Mouse (Mus musculus): ENCODE measurements around the gene Stk25. TPM values are rescaled to one million over a fixed set of nuclear protein-coding genes. Genes with fewer than 3 reads are reported as not detected.

The Stk25 gene
- polyA plus RNA-seq, 1 experiment from 2014 or later = 192 TPM

GRCm38 (mm10) chr1:93656325-93657024 lies 2.0 kb downstream of the Stk25 start:
- WGBS = 72% methylated on average over 7 of the region's 7 CpGs
- Histone ChIP-seq H3K36me3 (ENCODE audit: control insufficient read depth, insufficient read depth, low read length) (no peaks in the 10 kb centered on the region), H3K4me3 (ENCODE audit: low read length) (no peak overlapping the region), H3K27me3 (ENCODE audit: control insufficient read depth, insufficient read depth, low read length) (no peaks in the 10 kb centered on the region), H3K4me2 (replicated peaks; ENCODE audit: low read depth, low read length) (no peak overlapping the region), H3K27ac (ENCODE audit: low read depth, low read length) (no peak overlapping the region), H3K9me3 (ENCODE audit: control insufficient read depth, low read length) (no peaks in the 10 kb centered on the region), H3K9ac (ENCODE audit: low read depth, low read length) (no peak overlapping the region), H3K4me1 (ENCODE audit: control insufficient read depth, insufficient read depth, low read length) (no peaks in the 10 kb centered on the region)
- no peak for ATAC-seq (ENCODE audit: low FRiP score, low TSS enrichment)

- Histone ChIP-seq H3K27me3 (ENCODE audit: control insufficient read depth, insufficient read depth, low read length) (no peaks in the 10 kb centered on the region), H3K4me3 (ENCODE audit: low read length) (no peak overlapping the region), H3K27ac (ENCODE audit: low read depth, low read length) (no peak overlapping the region), H3K4me1 (ENCODE audit: control insufficient read depth, insufficient read depth, low read length) (no peaks in the 10 kb centered on the region), H3K9me3 (ENCODE audit: control insufficient read depth, low read length) (no peaks in the 10 kb centered on the region), H3K4me2 (replicated peaks; ENCODE audit: low read depth, low read length) (no peak overlapping the region), H3K9ac (ENCODE audit: low read depth, low read length) (no peak overlapping the region), H3K36me3 (ENCODE audit: control insufficient read depth, insufficient read depth, low read length) (no peaks in the 10 kb centered on the region)
- ATAC-seq (ENCODE audit: low FRiP score, low TSS enrichment) = no peak
- 67% methylated on average over 2 of the region's 2 CpGs for WGBS
Observed at GRCm38 (mm10) chr1:93654798-93655197, 3.7 kb downstream of the Stk25 start.

DNA sequence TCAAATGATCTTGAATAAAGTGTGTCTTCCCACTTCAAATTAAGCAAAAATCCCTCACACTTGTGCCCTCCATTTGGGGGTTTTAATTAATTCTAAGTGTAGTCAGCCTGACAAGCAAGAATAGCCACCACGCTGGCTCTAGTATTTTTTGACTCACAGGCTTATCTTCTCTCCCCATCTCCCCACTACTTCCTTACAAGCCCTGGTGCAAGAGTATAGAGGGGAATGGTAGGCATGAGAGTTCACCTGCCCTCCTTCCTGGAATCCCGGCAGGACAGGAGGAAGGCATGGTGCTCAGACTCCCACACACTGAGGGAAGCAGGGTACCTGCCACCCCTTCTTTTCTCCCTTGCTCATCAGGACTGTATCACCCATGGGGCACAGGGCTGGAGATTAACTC lies 4.2 kb downstream of the Stk25 start:
- WGBS = 32% methylated on average over 2 of the region's 2 CpGs
- no peak overlapping the region for H3K27ac ChIP-seq (ENCODE audit: low read depth, low read length)

DNA sequence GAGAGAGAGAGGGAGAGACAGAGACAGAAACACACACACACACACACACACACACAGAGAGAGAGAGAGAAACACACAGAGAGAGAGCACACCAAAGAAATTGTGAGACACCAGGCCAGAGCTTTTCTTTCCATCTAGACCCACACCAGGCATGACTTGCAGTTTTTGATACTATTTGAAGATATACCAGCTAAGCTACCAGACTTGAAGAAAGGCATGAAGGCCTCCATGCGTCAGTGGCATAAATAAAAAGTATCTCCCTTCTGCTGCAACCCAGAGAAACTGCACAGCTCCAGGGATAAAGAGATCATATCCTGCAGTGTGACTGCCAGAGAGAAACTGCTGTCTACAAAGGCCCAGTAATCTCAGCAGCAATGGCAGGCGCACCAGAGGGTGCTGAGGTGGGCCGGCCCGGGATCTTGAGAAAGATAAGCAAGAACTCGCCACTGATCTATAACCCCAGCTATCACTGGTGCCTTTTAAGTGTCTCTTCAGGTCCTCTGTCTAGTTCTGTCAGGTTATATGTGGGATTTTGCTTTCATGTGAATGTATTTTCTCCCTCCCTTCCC lies 8.8 kb downstream of the Stk25 start:
- no peaks in the 10 kb centered on the region for H3K9me3 ChIP-seq (ENCODE audit: control insufficient read depth, low read length)
- WGBS = 81% methylated on average over 5 of the region's 5 CpGs
- no peak overlapping the region for H3K4me2 ChIP-seq (replicated peaks; ENCODE audit: low read depth, low read length)
- no peak overlapping the region for H3K27ac ChIP-seq (ENCODE audit: low read depth, low read length)
- H3K36me3 ChIP-seq (ENCODE audit: control insufficient read depth, insufficient read depth, low read length) = no peaks in the 10 kb centered on the region
- H3K9ac ChIP-seq (ENCODE audit: low read depth, low read length) = no peak overlapping the region
- ATAC-seq (ENCODE audit: low FRiP score, low TSS enrichment) = no peak
- H3K4me3 ChIP-seq (ENCODE audit: low read length) = no peak overlapping the region
- H3K27me3 ChIP-seq (ENCODE audit: control insufficient read depth, insufficient read depth, low read length) = no peaks in the 10 kb centered on the region
- H3K4me1 ChIP-seq (ENCODE audit: control insufficient read depth, insufficient read depth, low read length) = no peaks in the 10 kb centered on the region

More for the DNA sequence above, 4.2 kb downstream of the Stk25 start:
- no peaks in the 10 kb centered on the region for H3K27me3 ChIP-seq (ENCODE audit: control insufficient read depth, insufficient read depth, low read length)
- H3K4me1 ChIP-seq (ENCODE audit: control insufficient read depth, insufficient read depth, low read length) = no peaks in the 10 kb centered on the region
- no peaks in the 10 kb centered on the region for H3K9me3 ChIP-seq (ENCODE audit: control insufficient read depth, low read length)
- ATAC-seq (ENCODE audit: low FRiP score, low TSS enrichment) = no peak
- no peak overlapping the region for H3K4me3 ChIP-seq (ENCODE audit: low read length)
- no peak overlapping the region for H3K9ac ChIP-seq (ENCODE audit: low read depth, low read length)
- H3K4me2 ChIP-seq (replicated peaks; ENCODE audit: low read depth, low read length) = no peak overlapping the region
- H3K36me3 ChIP-seq (ENCODE audit: control insufficient read depth, insufficient read depth, low read length) = no peaks in the 10 kb centered on the region

- H3K36me3 ChIP-seq (ENCODE audit: control insufficient read depth, insufficient read depth, low read length) = no peaks in the 10 kb centered on the region
- 92% methylated on average over 2 of the region's 2 CpGs for WGBS
- H3K4me1 ChIP-seq (ENCODE audit: control insufficient read depth, insufficient read depth, low read length) = no peaks in the 10 kb centered on the region
- no peaks in the 10 kb centered on the region for H3K9me3 ChIP-seq (ENCODE audit: control insufficient read depth, low read length)
- H3K4me2 ChIP-seq (replicated peaks; ENCODE audit: low read depth, low read length) = no peak overlapping the region
- ATAC-seq (ENCODE audit: low FRiP score, low TSS enrichment) = no peak
- H3K9ac ChIP-seq (ENCODE audit: low read depth, low read length) = no peak overlapping the region
- H3K4me3 ChIP-seq (ENCODE audit: low read length) = no peak overlapping the region
- H3K27ac ChIP-seq (ENCODE audit: low read depth, low read length) = no peak overlapping the region
- H3K27me3 ChIP-seq (ENCODE audit: control insufficient read depth, insufficient read depth, low read length) = no peaks in the 10 kb centered on the region
Observed at GRCm38 (mm10) chr1:93642692-93643091, 15.8 kb downstream of the Stk25 start.

DNA sequence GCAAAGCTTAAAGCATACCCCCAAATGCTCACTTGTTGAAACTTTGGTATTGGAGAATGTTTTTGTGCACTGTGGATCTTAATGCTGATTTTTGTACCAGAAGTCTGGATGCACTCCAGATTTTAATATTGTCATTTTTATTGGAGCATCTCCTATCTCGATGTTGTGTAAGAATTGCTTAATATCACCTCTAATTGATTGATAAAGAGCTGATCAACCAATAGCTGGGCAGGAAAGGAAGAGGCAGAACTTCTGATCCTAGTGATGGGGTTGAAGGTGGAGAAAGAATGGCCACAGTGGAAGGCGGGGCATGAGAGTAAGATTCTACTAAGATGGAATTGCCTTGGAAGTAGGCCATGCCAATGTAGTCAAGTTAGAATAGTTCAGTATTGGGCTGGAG lies 16.5 kb downstream of the Stk25 start:
- no peaks in the 10 kb centered on the region for H3K36me3 ChIP-seq (ENCODE audit: control insufficient read depth, insufficient read depth, low read length)
- no peaks in the 10 kb centered on the region for H3K27me3 ChIP-seq (ENCODE audit: control insufficient read depth, insufficient read depth, low read length)
- H3K4me1 ChIP-seq (ENCODE audit: control insufficient read depth, insufficient read depth, low read length) = no peaks in the 10 kb centered on the region
- 86% methylated on average over 2 of the region's 2 CpGs for WGBS
- no peak for ATAC-seq (ENCODE audit: low FRiP score, low TSS enrichment)
- H3K9me3 ChIP-seq (ENCODE audit: control insufficient read depth, low read length) = no peaks in the 10 kb centered on the region
- H3K27ac ChIP-seq (ENCODE audit: low read depth, low read length) = no peak overlapping the region
- no peak overlapping the region for H3K4me2 ChIP-seq (replicated peaks; ENCODE audit: low read depth, low read length)
- no peak overlapping the region for H3K4me3 ChIP-seq (ENCODE audit: low read length)
- no peak overlapping the region for H3K9ac ChIP-seq (ENCODE audit: low read depth, low read length)

GRCm38 (mm10) chr1:93636211-93636897 lies 22.1 kb downstream of the Stk25 start:
- peak; percentile 35 for ATAC-seq (ENCODE audit: low FRiP score, low TSS enrichment)
- no peaks in the 10 kb centered on the region for H3K9me3 ChIP-seq (ENCODE audit: control insufficient read depth, low read length)

GRCm38 (mm10) chr1:93635580-93636192 lies 22.8 kb downstream of the Stk25 start:
- Histone ChIP-seq H3K27me3 (ENCODE audit: control insufficient read depth, insufficient read depth, low read length) (no peaks in the 10 kb centered on the region), H3K9ac (ENCODE audit: low read depth, low read length) (peak overlapping the region; percentile 77), H3K4me2 (replicated peaks; ENCODE audit: low read depth, low read length) (peak overlapping the region; percentile 94), H3K4me3 (ENCODE audit: low read length) (peak overlapping the region; percentile 71), H3K9me3 (ENCODE audit: control insufficient read depth, low read length) (no peaks in the 10 kb centered on the region), H3K36me3 (ENCODE audit: control insufficient read depth, insufficient read depth, low read length) (peaks cover 6% of the 10 kb centered on the region; the same call in 1 of the 2 replicates), H3K27ac (ENCODE audit: low read depth, low read length) (peak overlapping the region; percentile 85), H3K4me1 (ENCODE audit: control insufficient read depth, insufficient read depth, low read length) (peaks cover 10% of the 10 kb centered on the region)
- ATAC-seq (ENCODE audit: low FRiP score, low TSS enrichment) = peak; percentile 98
- 1% methylated on average over 44 of the region's 44 CpGs for WGBS

More at GRCm38 (mm10) chr1:93636211-93636897, 22.1 kb downstream of the Stk25 start:
- H3K4me2 ChIP-seq (replicated peaks; ENCODE audit: low read depth, low read length) = peak overlapping the region; percentile 81
- H3K27ac ChIP-seq (ENCODE audit: low read depth, low read length) = peak overlapping the region; percentile 74
- peak overlapping the region; percentile 55; the same call in 1 of the 2 replicates for H3K9ac ChIP-seq (ENCODE audit: low read depth, low read length)
- no peaks in the 10 kb centered on the region for H3K27me3 ChIP-seq (ENCODE audit: control insufficient read depth, insufficient read depth, low read length)
- H3K4me1 ChIP-seq (ENCODE audit: control insufficient read depth, insufficient read depth, low read length) = peaks cover 10% of the 10 kb centered on the region
- WGBS = 33% methylated on average over 7 of the region's 7 CpGs
- H3K36me3 ChIP-seq (ENCODE audit: control insufficient read depth, insufficient read depth, low read length) = peaks cover 6% of the 10 kb centered on the region; the same call in 1 of the 2 replicates
- H3K4me3 ChIP-seq (ENCODE audit: low read length) = peak overlapping the region; percentile 71
